Mouse (Mus musculus) granulocyte monocyte progenitor cell, adult 5-6 weeks (primary cell): ENCODE measurements around the gene Mageh1. TPM values are rescaled to one million over a fixed set of nuclear protein-coding genes. Genes with fewer than 3 reads are reported as not detected.
"Not testable (repeated sequence)": the region's sequence is repeated elsewhere in the genome, so short reads cannot be mapped to it uniquely, and the experiment has no call there.

ENCODE experiments used
- ATAC-seq: replicated peaks from 2 replicates; pipeline ENCODE4 v1.8.0; 2016; ENCODE audit warnings: mild to moderate bottlenecking, moderate TSS enrichment, inconsistent platforms; ENCODE audit not compliant: poor library complexity, severe bottlenecking
- total RNA-seq, 2 experiments: library from RNA; stranded (forward) in 1 of 2; stranded (reverse) in 1 of 2; fragments of 200-712, 200-1000 nt in 1 of 2; fragments of >200 nt in 1 of 2; fragmentation: Nextera tagmentation in 1 of 2; gene quantifications; 2 replicates each; pipeline ENCODE4 v1.2.3; 2014 to 2017

Gene Mageh1
- 0.24 TPM in 1 of 2 replicates, not detected in the other for total RNA-seq (2014; fragmentation: Nextera tagmentation)
- total RNA-seq (2017): 0.10 and 0.78 TPM in 2 replicates

GRCm38 (mm10) chrX:153037087-153037971, at the start of gene Mageh1:
Mageh1 (minus strand) TSS chrX:153037575.
- peak; percentile 95 for ATAC-seq

- ATAC-seq: peak; percentile 43
Observed at GRCm38 (mm10) chrX:153037972-153038744, 783 bp upstream of the Mageh1 start.

- ATAC-seq: peak; percentile 91
Observed at GRCm38 (mm10) chrX:153031547-153031946, 5.8 kb downstream of the Mageh1 start.

GRCm38 (mm10) chrX:153025709-153026108, 11.7 kb downstream of the Mageh1 start:
- ATAC-seq: not testable (repeated sequence)

DNA sequence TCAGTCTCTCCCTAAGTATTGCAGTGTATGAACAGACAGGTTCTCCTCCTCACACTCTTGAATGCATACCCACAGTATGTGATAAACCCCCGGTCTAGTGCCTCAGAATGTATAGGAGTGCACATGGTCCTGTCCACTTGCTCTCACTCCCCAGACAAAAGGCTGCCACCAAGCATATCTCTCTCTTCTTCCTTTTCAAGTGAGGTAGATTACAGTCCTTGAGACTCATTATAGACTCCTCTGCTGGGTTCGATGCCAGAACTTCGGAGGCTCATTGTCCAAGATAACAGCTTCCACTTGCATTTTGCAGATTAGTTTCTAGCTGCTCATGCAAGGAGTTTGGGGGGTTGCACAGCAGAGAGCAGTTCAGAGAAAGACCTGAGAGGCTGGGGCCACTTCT, 12.1 kb downstream of the Mageh1 start:
- not testable (repeated sequence) for ATAC-seq

DNA sequence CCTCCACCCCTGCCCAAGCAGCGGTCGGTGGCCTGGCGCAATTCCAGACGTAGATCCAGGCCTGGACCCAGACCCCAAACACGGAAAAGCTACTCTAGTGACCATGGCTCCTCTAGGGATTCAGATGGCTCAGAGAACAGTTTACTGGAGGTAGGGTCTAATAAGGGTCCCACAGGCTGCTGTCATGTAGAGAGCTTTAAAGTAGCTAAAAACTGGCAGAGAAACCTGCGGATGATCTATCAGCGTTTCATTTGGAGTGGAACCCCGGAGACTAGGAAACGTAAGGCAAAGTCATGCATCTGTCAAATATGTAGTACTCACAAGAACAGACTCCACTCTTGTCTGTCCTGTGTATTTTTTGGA, 29.7 kb downstream of the Mageh1 start:
- no peak for ATAC-seq

GRCm38 (mm10) chrX:153007021-153007684, 30.2 kb downstream of the Mageh1 start:
- peak; percentile 87 for ATAC-seq

- peak; percentile 65 for ATAC-seq
Observed at GRCm38 (mm10) chrX:153006387-153006841, 31.0 kb downstream of the Mageh1 start, which contains the start of gene Usp51. Usp51 (plus strand) TSS chrX:153006469.

DNA sequence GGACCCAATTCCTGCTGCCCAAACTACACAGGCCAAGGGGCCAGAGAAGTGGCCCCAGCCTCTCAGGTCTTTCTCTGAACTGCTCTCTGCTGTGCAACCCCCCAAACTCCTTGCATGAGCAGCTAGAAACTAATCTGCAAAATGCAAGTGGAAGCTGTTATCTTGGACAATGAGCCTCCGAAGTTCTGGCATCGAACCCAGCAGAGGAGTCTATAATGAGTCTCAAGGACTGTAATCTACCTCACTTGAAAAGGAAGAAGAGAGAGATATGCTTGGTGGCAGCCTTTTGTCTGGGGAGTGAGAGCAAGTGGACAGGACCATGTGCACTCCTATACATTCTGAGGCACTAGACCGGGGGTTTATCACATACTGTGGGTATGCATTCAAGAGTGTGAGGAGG, 41.3 kb downstream of the Mageh1 start:
- ATAC-seq: not testable (repeated sequence)

- ATAC-seq: peak; percentile 88
Observed at GRCm38 (mm10) chrX:152989852-152990251, 47.5 kb downstream of the Mageh1 start.

Other genes with a start within 250 kb of the Mageh1 start
- gene Usp51, start 31.1 kb downstream of the Mageh1 start, total RNA-seq (2014; fragmentation: Nextera tagmentation): 0.52 TPM in 1 of 2 replicates, not detected in the other
- 0.67 and 0.82 TPM in 2 replicates for gene Usp51, start 31.1 kb downstream of the Mageh1 start, total RNA-seq (2017)
- gene Foxr2, start 81.2 kb upstream of the Mageh1 start, total RNA-seq (2014; fragmentation: Nextera tagmentation): not detected in 2 replicates
- not detected in 2 replicates for gene Foxr2, start 81.2 kb upstream of the Mageh1 start, total RNA-seq (2017)
- gene Rragb, start 102.4 kb upstream of the Mageh1 start, total RNA-seq (2014; fragmentation: Nextera tagmentation): 3.4 and 6.0 TPM in 2 replicates
- 1.3 and 8.5 TPM in 2 replicates for gene Rragb, start 102.4 kb upstream of the Mageh1 start, total RNA-seq (2017)
- 3.5 and 3.9 TPM in 2 replicates for gene Klf8, start 199.9 kb upstream of the Mageh1 start, total RNA-seq (2014; fragmentation: Nextera tagmentation)
- 2.6 and 3.0 TPM in 2 replicates for gene Klf8, start 199.9 kb upstream of the Mageh1 start, total RNA-seq (2017)